Mouse (Mus musculus) ES-E14 (cell line): ENCODE data around the gene Spin1. TPM values are rescaled to one million over a fixed set of nuclear protein-coding genes. Genes with fewer than 3 reads are reported as not detected.

Source experiments
- DNase-seq: peaks from one replicate; pipeline ENCODE4 v3.0.0-alpha.2; 2013; ENCODE audit warnings: low read depth, low spot score
- H3K27ac ChIP-seq: 2 replicates; pipeline ENCODE4 v1.5.1; 2012; ENCODE audit warnings: low read depth, mild to moderate bottlenecking, low read length, moderate library complexity, mixed read lengths; ENCODE audit not compliant: poor library complexity, insufficient read depth, severe bottlenecking
- H3K36me3 ChIP-seq: 2 replicates; pipeline ENCODE4 v1.6.1; 2012; ENCODE audit warnings: mild to moderate bottlenecking, low read length, moderate library complexity, mixed read lengths; ENCODE audit not compliant: control insufficient read depth, poor library complexity, insufficient read depth, severe bottlenecking
- H3K4me1 ChIP-seq, 2 experiments: fragments of 150-350 bp in 1 of 2; sonication (generic) in 1 of 2; 2 replicates each; pipeline ENCODE4 v1.6.1; 2012; ENCODE audit warnings: low read length in 2 of 2, mild to moderate bottlenecking in 1 of 2, mixed read lengths in 1 of 2; ENCODE audit not compliant: control insufficient read depth in 2 of 2, insufficient read depth in 2 of 2, poor library complexity in 1 of 2
- H3K4me3 ChIP-seq, 2 experiments: fragments of 150-350 bp in 1 of 2; sonication (generic) in 1 of 2; 2 replicates each; pipeline ENCODE4 v1.5.1; 2012; ENCODE audit warnings: low read length in 2 of 2, low read depth in 1 of 2, mild to moderate bottlenecking in 1 of 2, mixed read lengths in 1 of 2; ENCODE audit not compliant: insufficient read depth in 1 of 2, poor library complexity in 1 of 2, severe bottlenecking in 1 of 2
- H3K9ac ChIP-seq: 2 replicates; pipeline ENCODE4 v1.6.1; 2012; ENCODE audit warnings: low read depth, mild to moderate bottlenecking, low read length, mixed read lengths; ENCODE audit not compliant: poor library complexity, insufficient read depth, severe bottlenecking
- H3K9me3 ChIP-seq: fragments of 150-350 bp; sonication (generic); 2 replicates; pipeline ENCODE4 v1.6.1; 2012; ENCODE audit warnings: low read depth, mild to moderate bottlenecking, low read length; ENCODE audit not compliant: control insufficient read depth, insufficient read depth
- CHD2 ChIP-seq: IDR thresholded peaks from 2 replicates; pipeline ENCODE4 v1.6.1; 2014; ENCODE audit warnings: mild to moderate bottlenecking, low read depth, low read length, inconsistent platforms
- HCFC1 ChIP-seq: IDR thresholded peaks from 2 replicates; pipeline ENCODE4 v1.6.1; 2012; ENCODE audit warnings: low read length, inconsistent platforms, borderline replicate concordance; ENCODE audit not compliant: insufficient read depth
- MAFK ChIP-seq: IDR thresholded peaks from 2 replicates; pipeline ENCODE4 v1.6.1; 2014; ENCODE audit warnings: mild to moderate bottlenecking, low read depth, low read length, inconsistent platforms; ENCODE audit not compliant: insufficient read depth
- ZC3H11A ChIP-seq: IDR thresholded peaks from 2 replicates; pipeline ENCODE4 v1.6.1; 2012; ENCODE audit warnings: low read depth, mild to moderate bottlenecking, inconsistent platforms, low read length, borderline replicate concordance
- ZNF384 ChIP-seq: IDR thresholded peaks from 2 replicates; pipeline ENCODE4 v1.6.1; 2012; ENCODE audit warnings: low read depth, low read length, inconsistent platforms
- in situ Hi-C, 2 experiments: fragments of 600-800 bp; cut with MboI; formaldehyde crosslinking; loops; one replicate each; pipeline ENCODE4 v1.15.1; 2025; ENCODE audit warnings: low sequenced_read_pairs in 2 of 2, inconsistent platforms in 1 of 2; ENCODE audit not compliant: unreplicated experiment in 2 of 2
- total RNA-seq: library from RNA; depleted of rRNA; stranded (reverse); fragments of 300-350 nt; gene quantifications from 2 replicates; pipeline ENCODE4 v1.2.3, GENCODE M21; 2012

The Spin1 gene
- total RNA-seq, 1 experiment: 36.4 TPM

GRCm38 (mm10) chr13:51182236-51182635, 81.6 kb downstream of the Spin1 start:
- DNase-seq: no peak
- Histone ChIP-seq H3K9me3 (no peaks in the 10 kb centered on the region), H3K4me3 (no peak overlapping the region), H3K27ac (no peak overlapping the region), H3K4me1 (peaks cover 0 to 4% of the 10 kb centered on the region in 2 experiments; a peak in 1 of 4 replicates), H3K9ac (no peak overlapping the region), H3K36me3 (no peaks in the 10 kb centered on the region)
- in situ Hi-C loops: loop anchor here in 1 of 2 experiments (25.0 kb wide), 1 partner anchor 230 kb away; the partner anchor contains the start of gene S1pr3
- no peak for TF ChIP-seq CHD2
- TF ChIP-seq ZNF384: no peak
- no peak for TF ChIP-seq HCFC1
- TF ChIP-seq ZC3H11A: no peak
- no peak for TF ChIP-seq MAFK

- in situ Hi-C loops: loop anchor here in 1 of 2 experiments (25.0 kb wide), 1 partner anchor 227 kb away; the partner anchor contains the start of gene S1pr3
- Histone ChIP-seq H3K27ac (no peak overlapping the region), H3K4me3 (no peak overlapping the region), H3K36me3 (no peaks in the 10 kb centered on the region), H3K9me3 (no peaks in the 10 kb centered on the region), H3K9ac (no peak overlapping the region), H3K4me1 (peaks cover 0 to 4% of the 10 kb centered on the region in 2 experiments; a peak in 1 of 4 replicates)
- TF ChIP-seq HCFC1 (no peak), ZNF384 (no peak), ZC3H11A (no peak), CHD2 (no peak), MAFK (no peak)
- DNase-seq: no peak
Measured at GRCm38 (mm10) chr13:51184896-51185295, 84.2 kb downstream of the Spin1 start.

- H3K9me3 ChIP-seq: no peaks in the 10 kb centered on the region
- DNase-seq: no peak
- no peak for TF ChIP-seq MAFK
- TF ChIP-seq ZNF384: no peak
- H3K4me1 ChIP-seq: peaks cover 2 to 10% of the 10 kb centered on the region in 2 experiments; a peak in 2 of 4 replicates
- no peaks in the 10 kb centered on the region for H3K36me3 ChIP-seq
- no peak overlapping the region for H3K9ac ChIP-seq
- H3K27ac ChIP-seq: no peak overlapping the region
- H3K4me3 ChIP-seq: no peak overlapping the region
- in situ Hi-C loops: loop anchor here in 1 of 2 experiments (25.0 kb wide), 1 partner anchor 222 kb away; the partner anchor contains the start of gene S1pr3
Measured at GRCm38 (mm10) chr13:51190336-51190735, 89.7 kb downstream of the Spin1 start.

DNA sequence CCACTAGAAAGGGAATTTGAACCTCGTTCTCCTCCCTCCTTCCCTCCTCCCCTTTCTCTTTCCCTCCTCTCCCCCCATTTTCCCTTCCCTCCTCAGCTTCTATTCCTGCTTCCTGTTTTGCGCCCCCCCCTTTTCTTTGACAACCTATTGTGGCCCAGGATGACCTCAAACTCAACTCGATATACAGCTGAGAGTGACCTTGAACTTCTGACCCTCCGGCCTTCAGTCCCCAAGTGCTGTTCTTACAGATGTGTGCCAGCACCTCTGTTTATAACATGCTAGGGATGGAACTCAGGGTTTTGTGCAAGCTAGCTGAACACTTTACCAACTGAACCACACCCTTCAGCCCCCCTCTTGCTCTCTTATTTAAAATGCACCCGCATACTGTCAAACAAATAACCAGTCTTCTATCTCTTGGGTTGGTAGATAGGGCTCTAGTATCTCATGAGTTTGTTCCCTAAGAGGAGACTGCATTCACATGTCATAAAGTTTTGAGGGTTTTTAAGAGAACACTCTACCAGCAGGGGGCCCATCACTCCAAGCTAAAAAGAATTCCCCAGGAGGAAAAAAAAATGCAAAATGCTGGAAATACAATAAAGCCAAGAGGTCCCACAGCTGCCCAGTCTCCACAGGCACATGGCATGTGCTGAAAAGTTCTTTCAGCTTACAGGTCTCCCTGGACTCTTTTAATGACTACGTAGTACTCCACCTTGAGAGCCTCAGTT, 90.9 kb downstream of the Spin1 start:
- H3K9ac ChIP-seq: no peak overlapping the region
- no peaks in the 10 kb centered on the region for H3K36me3 ChIP-seq
- in situ Hi-C loops: loop anchor here in 1 of 2 experiments (25.0 kb wide), 1 partner anchor 221 kb away; the partner anchor contains the start of gene S1pr3
- DNase-seq: no peak
- H3K4me1 ChIP-seq: peaks cover 2 to 10% of the 10 kb centered on the region in 2 experiments; a peak in 2 of 4 replicates
- H3K9me3 ChIP-seq: no peaks in the 10 kb centered on the region
- H3K4me3 ChIP-seq: no peak overlapping the region
- no peak for TF ChIP-seq CHD2
- no peak for TF ChIP-seq ZNF384
- TF ChIP-seq HCFC1: no peak
- no peak for TF ChIP-seq MAFK
- no peak for TF ChIP-seq ZC3H11A
- H3K27ac ChIP-seq: no peak overlapping the region
